Mouse (Mus musculus) intestine, postnatal 0 days (tissue): ENCODE measurements at regions not wholly inside any gene's neighbourhood (a gene's known extent, or its start where the extent isn't known, plus 50 kb on each side); places are given as distances from the start of the nearest gene placed in this dataset.

ENCODE experiments used
- ATAC-seq: fragments of 200-750 bp; cut with Nextera tagmentation; 2 replicates; pipeline ENCODE4 v1.8.0; 2017; ENCODE audit warnings: mild to moderate bottlenecking, moderate TSS enrichment, moderate library complexity
- H3K27ac ChIP-seq: fragments of 300-500 bp; sonication (generic); 2 replicates; pipeline ENCODE4 v1.5.1; 2014; ENCODE audit warnings: mild to moderate bottlenecking, low read depth, low read length, moderate library complexity
- H3K27me3 ChIP-seq: fragments of 300-500 bp; sonication (generic); replicated peaks from 2 replicates; pipeline ENCODE4 v1.6.1; 2014; ENCODE audit warnings: low read length, mixed read lengths; ENCODE audit not compliant: control insufficient read depth, insufficient read depth
- H3K36me3 ChIP-seq: fragments of 300-500 bp; sonication (generic); 2 replicates; pipeline ENCODE4 v1.6.1; 2014; ENCODE audit warnings: mild to moderate bottlenecking, moderate library complexity; ENCODE audit not compliant: control insufficient read depth, insufficient read depth
- H3K4me1 ChIP-seq: fragments of 300-500 bp; sonication (generic); replicated peaks from 2 replicates; pipeline ENCODE4 v1.6.1; 2014; ENCODE audit warnings: antibody characterized with exemption, low read length, mixed read lengths; ENCODE audit not compliant: control insufficient read depth, insufficient read depth
- H3K4me2 ChIP-seq: fragments of 300-500 bp; sonication (generic); replicated peaks from 2 replicates; pipeline ENCODE4 v1.6.1; 2014; ENCODE audit warnings: low read depth, mild to moderate bottlenecking, moderate library complexity
- H3K4me3 ChIP-seq: fragments of 300-500 bp; sonication (generic); 2 replicates; pipeline ENCODE4 v1.5.1; 2014; ENCODE audit warnings: low read depth, low read length
- H3K9ac ChIP-seq: fragments of 300-500 bp; sonication (generic); 2 replicates; pipeline ENCODE4 v1.6.1; 2014; ENCODE audit warnings: mild to moderate bottlenecking, low read depth, low read length
- H3K9me3 ChIP-seq: fragments of 300-500 bp; sonication (generic); 2 replicates; pipeline ENCODE4 v1.6.1; 2016; ENCODE audit warnings: mixed run types; ENCODE audit not compliant: control insufficient read depth
- CTCF ChIP-seq: sonication (generic); IDR thresholded peaks from 2 replicates; pipeline ENCODE4 v1.5.1; 2016; ENCODE audit warnings: low read depth, mild to moderate bottlenecking, control low read depth, antibody characterized with exemption, moderate library complexity
- WGBS: fragments of 180-500 bp; shearing (Covaris S2); extraction: QIAGEN DNeasy Blood & Tissue Kit; methylation state at CpG from one replicate; pipeline ENCODE4 v1.1.7; 2014; 5-methylcytosine and 5-hydroxymethylcytosine counted together

GRCm38 (mm10) chr13:28860601-28861000, 92.9 kb downstream of the Sox4 start:
- H3K9ac ChIP-seq = no peak overlapping the region
- H3K4me2 ChIP-seq = no peak overlapping the region
- H3K9me3 ChIP-seq = no peaks in the 10 kb centered on the region
- H3K36me3 ChIP-seq = no peaks in the 10 kb centered on the region
- no peaks in the 10 kb centered on the region for H3K27me3 ChIP-seq
- H3K4me1 ChIP-seq = no peaks in the 10 kb centered on the region
- 59% methylated on average over 2 of the region's 2 CpGs for WGBS
- no peak overlapping the region for H3K4me3 ChIP-seq
- TF ChIP-seq CTCF = no peak
- no peak overlapping the region for H3K27ac ChIP-seq
- ATAC-seq = no peak

GRCm38 (mm10) chr13:28859829-28860427, 93.6 kb downstream of the Sox4 start:
- Histone ChIP-seq H3K4me1 (no peaks in the 10 kb centered on the region), H3K4me2 (no peak overlapping the region), H3K4me3 (no peak overlapping the region), H3K9me3 (no peaks in the 10 kb centered on the region), H3K9ac (no peak overlapping the region), H3K36me3 (no peaks in the 10 kb centered on the region), H3K27me3 (no peaks in the 10 kb centered on the region), H3K27ac (no peak overlapping the region)
- TF ChIP-seq CTCF = no peak
- no peak for ATAC-seq
- 65% methylated on average over 11 of the region's 11 CpGs for WGBS

DNA sequence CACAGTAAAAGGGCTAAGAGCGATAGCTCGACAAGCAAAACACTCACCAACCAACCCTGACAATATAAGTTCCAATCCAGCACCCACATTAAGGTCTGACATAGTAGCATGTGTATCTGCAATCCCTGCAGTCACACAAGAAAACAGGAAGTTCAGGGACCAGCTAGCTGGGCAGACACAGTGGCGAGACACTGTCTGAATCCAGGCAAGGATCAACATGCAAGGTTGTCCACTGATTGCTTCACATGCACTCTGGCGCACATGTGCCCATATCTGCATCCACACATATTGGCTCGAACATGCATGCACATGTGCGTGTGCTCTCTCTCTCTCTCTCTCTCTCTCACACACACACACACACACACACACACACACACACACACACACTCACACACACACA, 95.5 kb downstream of the Sox4 start:
- H3K4me3 ChIP-seq = no peak overlapping the region
- no peaks in the 10 kb centered on the region for H3K9me3 ChIP-seq
- H3K27me3 ChIP-seq = no peaks in the 10 kb centered on the region
- no peak overlapping the region for H3K9ac ChIP-seq
- H3K4me1 ChIP-seq = no peaks in the 10 kb centered on the region
- no peak for ATAC-seq
- no peaks in the 10 kb centered on the region for H3K36me3 ChIP-seq
- no peak overlapping the region for H3K27ac ChIP-seq
- TF ChIP-seq CTCF = no peak
- no peak overlapping the region for H3K4me2 ChIP-seq
- 69% methylated on average over 6 of the region's 6 CpGs for WGBS

DNA sequence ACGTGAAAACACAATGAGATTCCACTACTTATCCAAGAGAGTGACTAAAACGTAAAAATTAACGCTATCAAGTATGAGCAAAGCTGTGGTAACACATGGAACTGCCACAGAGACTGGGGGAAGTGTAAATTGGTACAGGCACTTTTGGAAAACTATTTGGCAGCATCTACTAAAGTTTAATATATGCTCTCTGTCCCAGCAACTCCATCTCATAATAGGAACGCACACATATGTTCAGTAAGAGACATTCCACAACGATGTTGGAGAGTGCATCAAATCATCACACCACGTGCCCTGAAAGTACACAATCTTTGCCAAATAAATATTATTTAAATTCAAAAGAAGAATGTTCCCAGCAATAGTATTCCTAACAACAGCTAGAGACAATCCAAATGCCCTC, 96.3 kb downstream of the Sox4 start:
- 80% methylated on average over 6 of the region's 6 CpGs for WGBS
- Histone ChIP-seq H3K27ac (no peak overlapping the region), H3K4me2 (no peak overlapping the region), H3K36me3 (no peaks in the 10 kb centered on the region), H3K4me1 (no peaks in the 10 kb centered on the region), H3K27me3 (no peaks in the 10 kb centered on the region), H3K9me3 (no peaks in the 10 kb centered on the region), H3K9ac (no peak overlapping the region), H3K4me3 (no peak overlapping the region)
- TF ChIP-seq CTCF = no peak
- ATAC-seq = no peak

DNA sequence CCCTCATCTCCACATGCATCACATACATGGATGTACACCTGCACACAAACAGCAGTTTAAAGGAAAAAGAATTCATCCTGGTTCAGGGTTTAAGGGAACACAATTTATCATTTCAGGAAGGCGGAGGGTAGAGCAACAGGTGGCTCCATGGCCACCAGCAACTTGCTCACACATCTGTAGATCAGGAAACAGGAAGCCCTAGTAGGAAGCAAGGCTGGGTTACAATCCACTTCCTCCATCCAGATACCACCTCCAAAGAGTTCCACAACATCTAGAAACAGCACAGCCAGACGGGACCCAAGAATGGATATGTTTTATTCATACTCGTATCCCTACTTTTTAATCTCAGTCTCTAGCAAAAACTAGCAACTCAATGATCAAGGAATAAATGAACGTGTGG, 97.0 kb downstream of the Sox4 start:
- no peaks in the 10 kb centered on the region for H3K27me3 ChIP-seq
- H3K4me2 ChIP-seq = no peak overlapping the region
- no peaks in the 10 kb centered on the region for H3K36me3 ChIP-seq
- no peaks in the 10 kb centered on the region for H3K9me3 ChIP-seq
- H3K9ac ChIP-seq = no peak overlapping the region
- ATAC-seq = no peak
- H3K27ac ChIP-seq = no peak overlapping the region
- no peak overlapping the region for H3K4me3 ChIP-seq
- H3K4me1 ChIP-seq = no peaks in the 10 kb centered on the region
- no peak for TF ChIP-seq CTCF
- 82% methylated on average over 4 of the region's 4 CpGs for WGBS

GRCm38 (mm10) chr13:28854247-28854646, 99.3 kb downstream of the Sox4 start:
- WGBS = 69% methylated on average over 9 of the region's 9 CpGs
- Histone ChIP-seq H3K4me3 (no peak overlapping the region), H3K9me3 (no peaks in the 10 kb centered on the region), H3K27ac (no peak overlapping the region), H3K27me3 (no peaks in the 10 kb centered on the region), H3K4me1 (no peaks in the 10 kb centered on the region), H3K9ac (no peak overlapping the region), H3K4me2 (no peak overlapping the region), H3K36me3 (no peaks in the 10 kb centered on the region)
- no peak for ATAC-seq
- TF ChIP-seq CTCF = no peak

DNA sequence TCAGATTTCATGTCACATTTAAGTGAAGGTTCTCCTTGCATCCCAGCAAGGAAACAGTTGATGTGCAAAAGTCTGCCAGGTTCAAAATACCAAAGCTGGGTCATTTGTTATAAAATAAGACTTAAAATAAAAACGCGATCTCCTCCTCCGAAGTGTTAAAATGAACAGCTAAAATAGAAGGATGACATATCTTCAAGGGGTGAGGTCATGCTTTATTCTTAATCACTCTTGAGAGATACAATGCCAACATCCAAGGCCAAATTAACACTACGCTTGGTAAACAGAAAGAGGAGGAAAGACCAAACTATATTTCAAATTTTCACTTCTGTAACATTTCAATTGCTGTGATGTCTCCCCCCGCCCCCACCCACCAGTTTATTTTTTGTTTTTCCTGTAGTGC, 105.2 kb downstream of the Sox4 start:
- H3K36me3 ChIP-seq = no peaks in the 10 kb centered on the region
- H3K9me3 ChIP-seq = no peaks in the 10 kb centered on the region
- no peaks in the 10 kb centered on the region for H3K4me1 ChIP-seq
- WGBS = 82% methylated on average over 5 of the region's 5 CpGs
- no peak overlapping the region for H3K9ac ChIP-seq
- no peaks in the 10 kb centered on the region for H3K27me3 ChIP-seq
- H3K4me3 ChIP-seq = no peak overlapping the region
- TF ChIP-seq CTCF = no peak
- H3K4me2 ChIP-seq = no peak overlapping the region
- ATAC-seq = no peak
- H3K27ac ChIP-seq = no peak overlapping the region
